Mouse (Mus musculus) kidney, postnatal 0 days (tissue): ENCODE measurements around the gene Tnf. TPM values are rescaled to one million over a fixed set of nuclear protein-coding genes. Genes with fewer than 3 reads are reported as not detected.

Experiments
- ATAC-seq: fragments of 200-750 bp; cut with Nextera tagmentation; replicated peaks from 2 replicates; pipeline ENCODE4 v1.8.0; 2017; ENCODE audit warnings: low read depth, moderate number of reproducible peaks, moderate TSS enrichment, moderate library complexity; ENCODE audit not compliant: low FRiP score
- DNase-seq: peaks from one replicate; pipeline ENCODE4 v3.0.0-alpha.2; 2016; ENCODE audit warnings: low spot score
- H3K27ac ChIP-seq: fragments of 300-500 bp; sonication (generic); 2 replicates; pipeline ENCODE4 v1.5.1; 2014; ENCODE audit warnings: mild to moderate bottlenecking
- H3K27me3 ChIP-seq: fragments of 300-500 bp; sonication (generic); 2 replicates; pipeline ENCODE4 v1.6.1; 2014; ENCODE audit warnings: low read length, mixed read lengths; ENCODE audit not compliant: insufficient read depth
- H3K36me3 ChIP-seq: fragments of 300-500 bp; sonication (generic); 2 replicates; pipeline ENCODE4 v1.6.1; 2014; ENCODE audit warnings: low read length, mixed read lengths; ENCODE audit not compliant: insufficient read depth
- H3K4me1 ChIP-seq: fragments of 300-500 bp; sonication (generic); replicated peaks from 2 replicates; pipeline ENCODE4 v1.6.1; 2014; ENCODE audit warnings: antibody characterized with exemption, low read length, mixed read lengths; ENCODE audit not compliant: insufficient read depth
- H3K4me2 ChIP-seq: fragments of 300-500 bp; sonication (generic); 2 replicates; pipeline ENCODE4 v1.6.1; 2014; ENCODE audit warnings: mild to moderate bottlenecking, low read length, moderate library complexity, mixed read lengths
- H3K4me3 ChIP-seq: fragments of 300-500 bp; sonication (generic); replicated peaks from 2 replicates; pipeline ENCODE4 v1.5.1; 2014; ENCODE audit warnings: low read depth, low read length
- H3K9ac ChIP-seq: fragments of 300-500 bp; sonication (generic); 2 replicates; pipeline ENCODE4 v1.6.1; 2014; ENCODE audit warnings: low read depth, low read length
- H3K9me3 ChIP-seq: fragments of 300-500 bp; sonication (generic); replicated peaks from 2 replicates; pipeline ENCODE4 v1.6.1; 2016; ENCODE audit warnings: low read length, inconsistent platforms, mixed read lengths
- CTCF ChIP-seq: IDR thresholded peaks from 2 replicates; pipeline ENCODE4 v1.5.1; 2016; ENCODE audit warnings: antibody characterized with exemption, low read depth, mild to moderate bottlenecking, moderate library complexity
- WGBS: fragments of 180-500 bp; shearing (Covaris S2); extraction: QIAGEN DNeasy Blood & Tissue Kit; methylation state at CpG from one replicate; pipeline ENCODE4 v1.1.7; 2014; 5-methylcytosine and 5-hydroxymethylcytosine counted together
- microRNA-seq: library from miRNA; unstranded; fragments of <30 nt; microRNA quantifications from one replicate; pipeline ENCODE4, GENCODE M21; 2016
- polyA plus RNA-seq: library from polyadenylated mRNA; unstranded; fragments of >200 nt; fragmentation: Nextera tagmentation; extraction: Ambion mirVana; gene quantifications from 2 replicates; pipeline ENCODE4 v1.2.1, GENCODE M21; 2015

Gene Tnf
- polyA plus RNA-seq, 1 experiment from 2014 or later: 0.25 TPM

GRCm38 (mm10) chr17:35154616-35155015 is 47.2 kb downstream of the Tnf start:
- ATAC-seq (no peak; the same call in 1 of the 2 replicates), DNase-seq (no peak)
- Histone ChIP-seq H3K27ac (no peak overlapping the region), H3K4me3 (no peak overlapping the region), H3K4me1 (no peaks in the 10 kb centered on the region), H3K4me2 (no peak overlapping the region), H3K9ac (no peak overlapping the region), H3K9me3 (no peaks in the 10 kb centered on the region), H3K36me3 (peaks cover 94% of the 10 kb centered on the region), H3K27me3 (no peaks in the 10 kb centered on the region)
- 93% methylated on average over 7 of the region's 7 CpGs for WGBS
- no peak for TF ChIP-seq CTCF

GRCm38 (mm10) chr17:35153931-35154330 is 47.9 kb downstream of the Tnf start:
- Histone ChIP-seq H3K27ac (no peak overlapping the region), H3K36me3 (peaks cover 93% of the 10 kb centered on the region), H3K9ac (no peak overlapping the region), H3K4me2 (no peak overlapping the region), H3K27me3 (no peaks in the 10 kb centered on the region), H3K9me3 (no peaks in the 10 kb centered on the region), H3K4me3 (no peak overlapping the region), H3K4me1 (no peaks in the 10 kb centered on the region)
- DNase-seq (no peak), ATAC-seq (no peak)
- 83% methylated on average over 4 of the region's 4 CpGs for WGBS
- TF ChIP-seq CTCF: no peak

GRCm38 (mm10) chr17:35153077-35153476 is 48.7 kb downstream of the Tnf start:
- H3K4me2 ChIP-seq: no peak overlapping the region
- ATAC-seq: no peak
- no peaks in the 10 kb centered on the region for H3K4me1 ChIP-seq
- H3K27me3 ChIP-seq: no peaks in the 10 kb centered on the region
- H3K27ac ChIP-seq: no peak overlapping the region
- no peaks in the 10 kb centered on the region for H3K9me3 ChIP-seq
- H3K9ac ChIP-seq: no peak overlapping the region
- no peak for DNase-seq
- no peak for TF ChIP-seq CTCF
- 87% methylated on average over 9 of the region's 9 CpGs for WGBS
- H3K4me3 ChIP-seq: no peak overlapping the region
- peaks cover 93% of the 10 kb centered on the region for H3K36me3 ChIP-seq

- H3K27ac ChIP-seq: no peak overlapping the region
- H3K4me2 ChIP-seq: no peak overlapping the region
- ATAC-seq (no peak), DNase-seq (no peak)
- TF ChIP-seq CTCF: no peak
- no peaks in the 10 kb centered on the region for H3K9me3 ChIP-seq
- WGBS: 84% methylated on average over 4 of the region's 4 CpGs
- no peak overlapping the region for H3K9ac ChIP-seq
- no peak overlapping the region for H3K4me3 ChIP-seq
- peaks cover 90% of the 10 kb centered on the region for H3K36me3 ChIP-seq
- H3K4me1 ChIP-seq: no peaks in the 10 kb centered on the region
- H3K27me3 ChIP-seq: no peaks in the 10 kb centered on the region
These were observed 49.7 kb downstream of the Tnf start for GRCm38 (mm10) chr17:35152121-35152520.

Small RNA genes within 50 kb of the gene (microRNA-seq; reads per million reads assigned to microRNA genes)
- gene Mir6973a (not detected), gene Mir6974 (not detected), gene Mir6975 (2.2 reads per million, percentile 2 among the genes with 10 or more reads in this experiment), gene Mir8094 (not detected)

Other genes with a start within 250 kb of the Tnf start
- 2.2 and 2.6 TPM in 2 replicates for gene Hspa1b, start 242.8 kb downstream of the Tnf start, polyA plus RNA-seq
- gene Gm20481, start 232.1 kb downstream of the Tnf start, polyA plus RNA-seq: not detected in 2 replicates
- 22.4 and 23.5 TPM in 2 replicates for gene Hspa1a, start 229.9 kb downstream of the Tnf start, polyA plus RNA-seq
- gene Hspa1l, start 229.3 kb downstream of the Tnf start, polyA plus RNA-seq: 0.54 and 0.72 TPM in 2 replicates
- gene Lsm2, start 220.1 kb downstream of the Tnf start, polyA plus RNA-seq: 133 and 141 TPM in 2 replicates
- gene Vars, start 201.0 kb downstream of the Tnf start, polyA plus RNA-seq: 61.3 and 63.3 TPM in 2 replicates
- gene Vwa7, start 185.4 kb downstream of the Tnf start, polyA plus RNA-seq: 0.16 and 0.20 TPM in 2 replicates
- gene Sapcd1, start 174.0 kb downstream of the Tnf start, polyA plus RNA-seq: 2.3 and 3.7 TPM in 2 replicates
- 2.7 and 3.0 TPM in 2 replicates for gene Msh5, start 155.3 kb downstream of the Tnf start, polyA plus RNA-seq
- gene Clic1, start 152.0 kb downstream of the Tnf start, polyA plus RNA-seq: 266 and 282 TPM in 2 replicates
- 227 and 244 TPM in 2 replicates for gene Ddah2, start 143.0 kb downstream of the Tnf start, polyA plus RNA-seq
- gene Ly6g6c, start 136.6 kb downstream of the Tnf start, polyA plus RNA-seq: not detected in 2 replicates
- 0.36 and 0.45 TPM in 2 replicates for gene Mpig6b, start 135.8 kb downstream of the Tnf start, polyA plus RNA-seq
- gene Ly6g6e, start 125.1 kb downstream of the Tnf start, polyA plus RNA-seq: 1.3 and 1.6 TPM in 2 replicates
- gene Ly6g6d, start 123.9 kb downstream of the Tnf start, polyA plus RNA-seq: 7.6 and 7.8 TPM in 2 replicates
- gene Ly6g6f, start 116.4 kb downstream of the Tnf start, polyA plus RNA-seq: not detected in 2 replicates
- gene Abhd16a, start 112.7 kb downstream of the Tnf start, polyA plus RNA-seq: 109 and 113 TPM in 2 replicates
- not detected in 2 replicates for gene Ly6g5c, start 93.7 kb downstream of the Tnf start, polyA plus RNA-seq
- 0.69 and 1.1 TPM in 2 replicates for gene Ly6g5b, start 86.6 kb downstream of the Tnf start, polyA plus RNA-seq
- gene Gpank1, start 80.6 kb downstream of the Tnf start, polyA plus RNA-seq: 14.6 and 15.2 TPM in 2 replicates
- 300 and 312 TPM in 2 replicates for gene Csnk2b, start 80.0 kb downstream of the Tnf start, polyA plus RNA-seq
- 10.5 and 11.9 TPM in 2 replicates for gene D17H6S53E, start 75.6 kb downstream of the Tnf start, polyA plus RNA-seq
- gene Apom, start 70.0 kb downstream of the Tnf start, polyA plus RNA-seq: 59.6 and 64.2 TPM in 2 replicates
- gene Bag6, start 66.8 kb downstream of the Tnf start, polyA plus RNA-seq: 46.0 and 50.2 TPM in 2 replicates
- gene Prrc2a, start 37.1 kb downstream of the Tnf start, polyA plus RNA-seq: 79.2 and 94.5 TPM in 2 replicates
- 13.1 and 14.8 TPM in 2 replicates for gene Aif1, start 25.9 kb downstream of the Tnf start, polyA plus RNA-seq
- 11.4 and 15.0 TPM in 2 replicates for gene Lst1, start 13.6 kb downstream of the Tnf start, polyA plus RNA-seq
- 0.98 and 1.0 TPM in 2 replicates for gene Ltb, start 7.6 kb downstream of the Tnf start, polyA plus RNA-seq
- 0.15 TPM in 1 of 2 replicates, not detected in the other for gene Lta, start 3.3 kb upstream of the Tnf start, polyA plus RNA-seq
- gene Gm16181, start 18.8 kb upstream of the Tnf start, polyA plus RNA-seq: 0.25 and 0.29 TPM in 2 replicates
- 6.6 and 6.7 TPM in 2 replicates for gene Atp6v1g2, start 31.7 kb upstream of the Tnf start, polyA plus RNA-seq
- 11.7 and 14.5 TPM in 2 replicates for gene Nfkbil1, start 33.8 kb upstream of the Tnf start, polyA plus RNA-seq
- 303 and 329 TPM in 2 replicates for gene Ddx39b, start 39.7 kb upstream of the Tnf start, polyA plus RNA-seq
- gene H2-D1, start 60.7 kb upstream of the Tnf start, polyA plus RNA-seq: 111 and 125 TPM in 2 replicates
- not detected in 2 replicates for gene H2-Q1, start 118.4 kb upstream of the Tnf start, polyA plus RNA-seq
- gene H2-Q2, start 140.2 kb upstream of the Tnf start, polyA plus RNA-seq: 4.6 and 6.1 TPM in 2 replicates
- 6.1 and 6.8 TPM in 2 replicates for gene H2-Q4, start 177.6 kb upstream of the Tnf start, polyA plus RNA-seq
- 7.0 and 7.2 TPM in 2 replicates for gene H2-Q6, start 222.8 kb upstream of the Tnf start, polyA plus RNA-seq
- gene H2-Q7, start 237.1 kb upstream of the Tnf start, polyA plus RNA-seq: 15.4 and 15.6 TPM in 2 replicates